Mouse (Mus musculus) heart, postnatal 0 days (tissue): ENCODE data around the gene Prr14.

Experiments
- CTCF ChIP-seq: IDR thresholded peaks from 2 replicates; pipeline ENCODE4 v1.5.1; 2016; ENCODE audit warnings: antibody characterized with exemption, control low read depth, low read depth
- EP300 ChIP-seq: IDR thresholded peaks from 2 replicates; pipeline ENCODE4 v1.6.1; 2016; ENCODE audit warnings: antibody characterized with exemption, low read depth

GRCm38 (mm10) chr7:127485416-127485815 lies 26.0 kb downstream of the Prr14 start:
- TF ChIP-seq CTCF (no peak), EP300 (no peak)
